Mouse (Mus musculus) mature B cell (primary cell): ENCODE measurements around the gene Ccdc62.

Experiments used
- in situ Hi-C: fragments of 300-500 bp; cut with MboI; formaldehyde crosslinking; loops from 2 replicates; pipeline ENCODE4 v1.14.3; 2019

Gene Ccdc62

DNA sequence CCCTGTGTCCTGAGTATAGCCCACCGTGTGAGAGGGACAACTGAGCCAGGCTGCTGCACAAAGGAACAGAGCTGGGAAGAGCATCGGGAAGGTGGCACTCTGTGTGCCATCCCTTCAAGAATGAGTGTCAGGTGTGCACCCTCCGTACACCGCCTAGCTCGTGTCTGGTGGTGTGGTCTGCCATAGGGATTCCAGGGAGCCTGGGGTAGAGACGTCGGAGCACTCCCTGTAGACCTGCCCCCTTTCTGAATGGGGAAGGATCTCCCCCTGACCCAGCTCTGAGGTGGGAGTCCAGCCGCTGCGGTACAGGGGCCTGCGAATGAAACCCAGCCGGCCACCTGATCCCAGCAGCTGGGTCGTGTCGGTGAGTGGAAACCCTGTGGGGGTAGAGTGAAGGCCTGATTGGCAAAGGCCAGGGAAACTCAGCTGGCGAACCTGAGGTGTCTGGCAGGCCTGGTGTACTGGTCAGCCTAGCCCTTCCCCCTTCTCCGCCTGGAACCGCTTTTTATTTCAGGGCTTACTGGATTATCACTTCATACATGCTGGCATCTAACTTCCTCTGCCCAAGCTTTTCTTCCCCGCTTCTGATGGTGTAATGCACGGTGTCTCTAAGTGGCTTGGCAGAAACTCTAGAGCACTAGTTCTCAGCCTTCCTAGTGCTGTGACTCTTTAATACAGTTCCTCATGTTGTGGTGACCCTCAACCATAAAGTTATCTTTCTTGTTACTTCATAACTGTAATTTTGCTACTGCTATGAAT lies 48.9 kb downstream of the Ccdc62 start:
- in situ Hi-C loops: no loop called here

DNA sequence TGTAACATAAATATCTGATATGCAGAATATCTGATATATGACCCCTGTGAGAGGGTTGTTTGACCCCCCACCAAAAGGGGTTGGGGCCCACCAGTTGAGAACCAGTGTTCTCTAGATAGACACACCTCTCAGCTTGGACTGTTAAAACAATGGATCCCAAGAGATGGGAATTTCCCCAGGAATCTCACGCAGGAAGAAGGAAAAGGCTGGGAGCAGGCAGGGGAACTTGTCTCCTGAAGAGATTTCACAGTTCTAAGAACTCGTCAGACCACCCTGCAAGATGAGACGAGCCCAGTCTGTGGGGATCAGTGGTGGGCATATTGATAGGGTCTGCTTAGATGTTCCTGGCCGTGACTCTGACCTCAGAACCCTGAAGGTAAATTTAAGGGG lies 49.5 kb downstream of the Ccdc62 start:
- in situ Hi-C loops: no loop called here

DNA sequence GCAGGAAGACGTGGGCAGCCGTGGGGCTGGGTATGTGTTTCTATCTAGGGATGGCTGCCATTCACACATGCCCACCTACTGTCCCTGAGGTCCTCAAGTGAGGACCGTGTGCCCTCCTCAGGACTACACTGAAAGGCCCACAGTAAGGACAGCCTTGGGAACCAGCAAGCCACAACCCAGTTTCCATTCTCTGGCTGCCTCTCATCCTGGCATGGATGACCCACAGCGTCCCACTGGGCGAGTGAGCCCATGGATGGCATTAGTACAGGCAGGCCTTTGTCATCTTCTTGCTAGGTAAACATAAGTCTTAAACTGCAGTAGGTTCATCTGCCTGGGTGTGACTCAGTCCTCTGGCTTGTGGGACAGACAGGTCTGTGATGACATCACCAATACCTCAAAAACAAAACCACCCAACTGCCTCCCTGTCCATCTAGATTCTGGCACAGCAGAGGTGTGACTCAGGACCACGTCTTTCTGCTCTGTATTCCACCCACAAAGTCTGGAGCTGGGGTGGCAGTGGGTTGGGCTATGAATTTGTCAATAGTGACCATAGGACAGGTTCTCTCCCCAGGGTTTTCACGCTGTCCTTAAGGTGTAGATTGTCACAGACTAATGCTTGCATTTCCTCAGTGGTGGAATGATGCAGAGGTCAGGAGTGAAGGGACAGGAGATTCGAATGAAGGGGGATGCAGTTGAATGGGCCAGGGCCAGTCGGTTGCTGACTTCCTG lies 50.2 kb downstream of the Ccdc62 start:
- in situ Hi-C loops: no loop called here

DNA sequence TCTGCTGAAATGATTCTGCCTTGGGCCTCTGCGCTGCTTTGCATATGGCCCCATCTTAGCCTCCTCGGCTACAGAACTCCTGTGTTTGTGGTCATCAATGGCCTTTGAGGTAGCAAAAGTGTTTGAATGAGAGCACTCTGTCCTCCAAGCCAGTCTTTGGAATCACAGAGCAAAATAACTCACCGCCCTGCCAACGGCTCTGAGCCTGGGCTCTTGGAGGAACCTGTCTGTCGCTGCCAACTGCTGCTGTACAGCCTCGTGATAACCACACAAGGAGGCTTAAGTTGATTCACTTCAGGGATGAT lies 50.7 kb downstream of the Ccdc62 start:
- in situ Hi-C loops: no loop called here

DNA sequence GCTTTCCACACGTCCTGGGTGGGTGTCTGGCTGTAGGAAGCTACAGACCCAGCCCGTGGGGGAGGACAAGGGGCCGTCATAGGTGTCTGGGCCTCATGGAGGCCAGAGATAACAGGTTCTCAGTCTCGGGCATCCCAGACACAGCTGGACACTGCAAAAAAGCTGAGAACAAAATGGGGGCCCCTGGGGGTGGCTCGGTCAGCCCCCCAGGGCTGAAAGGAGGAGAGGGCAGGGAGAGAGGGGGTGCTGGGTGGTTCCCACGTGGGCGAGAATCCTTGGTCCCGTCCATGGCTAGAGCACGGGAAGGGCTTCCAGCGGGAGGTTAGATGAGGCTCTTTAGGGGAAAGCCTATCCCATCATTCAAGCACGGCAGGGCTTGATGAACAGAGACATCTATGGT lies 52.4 kb downstream of the Ccdc62 start:
- in situ Hi-C loops: no loop called here

DNA sequence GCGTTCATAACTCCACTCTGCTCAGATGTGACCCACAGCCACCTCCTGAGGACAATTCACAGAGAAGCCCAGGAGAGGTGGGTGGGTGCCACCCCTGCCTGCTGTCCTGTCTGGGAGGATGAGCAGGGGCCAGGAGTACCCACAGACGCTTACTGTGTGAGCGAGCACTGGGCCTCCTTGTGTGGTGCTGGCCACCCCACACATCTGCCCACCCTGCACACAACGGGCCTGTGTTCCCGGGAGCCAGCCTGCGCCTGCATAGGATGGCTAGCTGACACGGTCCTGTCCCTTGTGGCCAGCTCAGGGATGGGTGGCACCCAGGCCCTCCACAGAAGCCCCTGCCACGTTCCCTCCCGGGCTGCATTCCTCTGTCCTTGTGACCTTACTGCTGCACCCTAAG lies 55.0 kb downstream of the Ccdc62 start:
- in situ Hi-C loops: loop anchor here (5.0 kb wide), 1 partner anchor 38 kb away; no protein-coding TSS in a partner anchor

DNA sequence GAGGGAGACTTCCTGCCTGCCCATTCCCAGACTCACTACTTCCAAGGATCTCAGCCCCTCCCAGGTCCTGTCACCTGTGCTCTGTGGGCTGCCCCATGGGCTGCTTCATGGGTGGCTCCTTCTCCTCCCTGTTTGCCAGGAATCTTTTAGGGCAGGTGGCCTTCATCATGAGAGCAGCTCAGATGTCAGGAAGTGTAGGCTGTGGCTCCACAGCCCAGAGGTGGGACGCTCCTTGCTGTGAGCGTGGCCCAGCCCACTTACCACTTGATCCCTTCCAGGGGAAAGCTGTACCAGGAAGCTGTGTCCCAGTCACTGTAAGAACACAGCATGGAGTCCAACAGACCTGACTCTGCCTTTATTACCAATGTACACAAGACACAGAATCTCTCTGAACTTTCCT lies 56.4 kb downstream of the Ccdc62 start:
- in situ Hi-C loops: loop anchor here (5.0 kb wide), 1 partner anchor 40 kb away; no protein-coding TSS in a partner anchor

DNA sequence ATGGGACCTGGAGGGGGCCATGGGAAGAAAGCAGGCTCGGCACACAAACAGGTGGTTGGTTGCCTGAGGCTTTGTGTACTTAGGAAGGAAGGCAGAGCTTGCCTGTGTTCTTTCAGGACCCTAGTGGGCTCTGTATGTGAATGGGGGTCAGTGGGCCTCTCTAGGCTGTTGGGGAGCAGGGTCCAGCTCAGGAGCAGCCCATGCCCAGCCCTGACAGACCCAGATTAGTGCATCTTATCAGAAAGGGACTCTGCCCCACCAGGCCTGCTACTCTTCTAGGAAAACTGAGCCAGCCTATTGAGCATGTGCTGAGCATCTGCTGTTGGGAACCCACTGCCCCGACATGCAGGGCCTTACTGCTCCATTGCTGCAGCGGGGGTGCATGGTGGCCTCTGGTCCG lies 57.0 kb downstream of the Ccdc62 start:
- in situ Hi-C loops: loop anchor here (5.0 kb wide), 1 partner anchor 40 kb away; no protein-coding TSS in a partner anchor

DNA sequence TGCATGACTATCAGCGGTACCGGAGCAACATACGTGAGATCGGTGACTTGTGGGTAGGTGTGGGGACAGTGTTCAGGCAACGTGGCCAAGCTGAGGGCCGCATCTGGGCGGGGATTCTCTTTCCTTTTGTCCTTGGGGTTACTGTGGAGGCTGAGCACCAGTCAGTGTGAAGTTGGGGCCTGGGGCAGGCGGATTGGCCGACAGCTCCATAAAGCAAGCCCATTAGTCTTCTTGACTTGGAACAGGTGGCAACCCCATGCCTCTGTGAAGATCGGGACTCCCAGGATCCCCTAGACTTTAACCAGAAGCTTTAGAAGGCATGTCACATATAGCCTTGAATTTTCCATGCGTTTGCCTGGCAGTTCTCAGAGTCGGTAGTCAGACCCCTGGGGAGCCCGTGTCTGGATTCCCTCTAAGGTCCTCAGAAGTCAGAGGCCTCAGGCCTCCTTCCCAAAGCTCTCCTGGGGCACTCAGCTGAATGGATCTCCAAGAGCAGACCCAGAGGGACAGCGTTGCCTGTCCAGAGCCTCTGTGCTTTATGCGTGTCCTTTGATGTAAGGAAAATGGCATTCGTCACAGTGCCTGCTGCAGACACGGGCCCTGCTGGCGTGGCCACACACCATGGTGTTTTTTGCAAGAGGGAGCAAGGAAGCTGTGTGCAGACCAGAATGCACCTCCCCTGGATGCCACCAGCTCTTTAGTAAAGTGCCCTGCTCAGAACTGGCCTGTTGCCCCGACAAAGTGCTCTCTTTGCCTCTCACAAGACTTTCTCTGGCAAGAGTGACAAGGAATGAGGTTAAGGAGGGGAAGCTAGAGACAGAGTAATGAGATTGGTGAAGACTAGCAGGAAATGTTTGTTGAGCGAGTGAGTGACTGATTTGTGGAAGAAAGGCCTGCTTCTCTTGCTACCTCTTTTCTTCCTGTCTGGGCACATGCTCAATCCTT lies 59.7 kb downstream of the Ccdc62 start:
- in situ Hi-C loops: loop anchor here (5.0 kb wide), 1 partner anchor 43 kb away; no protein-coding TSS in a partner anchor

DNA sequence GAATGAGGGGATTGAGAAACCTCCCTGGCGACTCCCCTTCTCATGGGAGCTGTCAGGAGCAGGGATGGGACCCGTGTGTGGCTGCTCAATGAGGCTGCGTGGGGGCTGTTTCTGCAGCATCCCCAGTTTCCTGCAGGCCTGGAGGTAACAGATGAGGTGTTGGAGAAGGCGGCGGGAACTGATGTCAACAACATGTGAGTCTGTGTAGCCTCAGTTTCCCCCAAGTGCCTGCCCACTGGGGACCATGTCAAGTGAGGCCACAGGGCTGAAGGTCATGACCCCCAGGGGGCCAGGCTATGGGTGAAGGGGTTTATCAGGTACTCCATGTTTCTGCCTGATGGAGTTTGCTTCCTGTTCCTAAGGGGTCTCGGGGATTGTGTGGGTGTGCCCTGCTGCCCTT lies 60.8 kb downstream of the Ccdc62 start:
- in situ Hi-C loops: no loop called here

DNA sequence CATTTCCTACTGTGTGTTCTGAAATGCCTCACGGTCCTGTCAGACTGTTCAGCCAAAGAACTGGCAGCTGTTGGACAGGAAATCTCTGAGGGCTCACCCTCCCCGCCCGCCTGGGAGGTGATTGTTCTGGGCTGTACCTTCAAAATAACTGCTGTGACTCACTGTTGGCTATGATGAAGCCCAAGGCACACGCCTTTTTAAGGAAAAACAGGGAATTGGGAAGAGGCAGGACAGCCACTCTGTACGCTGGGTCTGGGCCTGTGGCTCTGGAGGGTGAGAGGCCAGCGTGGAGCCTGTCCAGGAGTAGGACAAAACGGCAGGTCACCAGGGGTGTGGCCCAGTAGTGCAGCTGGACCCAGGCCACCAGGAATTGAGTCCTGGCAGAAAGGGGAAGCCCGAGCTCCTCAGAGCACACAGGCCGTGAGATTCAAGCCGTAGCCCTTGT lies 61.7 kb downstream of the Ccdc62 start:
- in situ Hi-C loops: no loop called here

DNA sequence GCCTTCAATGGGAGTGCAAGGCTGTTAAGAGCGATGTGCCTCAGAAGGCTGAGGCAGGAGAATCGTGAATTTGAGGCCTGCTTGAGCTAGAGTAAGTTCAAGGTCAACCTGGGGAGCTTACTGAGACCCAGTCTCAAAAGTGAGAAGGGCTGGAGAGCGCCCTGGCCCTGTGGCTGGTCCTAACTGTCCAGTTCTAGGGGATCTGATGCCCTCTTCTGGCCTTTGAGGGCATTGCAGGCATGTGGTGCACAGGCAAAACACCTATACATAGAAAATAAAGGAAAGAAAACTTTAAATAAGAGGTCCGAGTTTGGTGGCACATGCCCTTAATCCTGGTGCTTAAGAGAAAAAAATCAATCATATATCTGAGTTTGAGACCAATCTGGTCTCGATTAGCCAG lies 62.3 kb downstream of the Ccdc62 start:
- in situ Hi-C loops: no loop called here

DNA sequence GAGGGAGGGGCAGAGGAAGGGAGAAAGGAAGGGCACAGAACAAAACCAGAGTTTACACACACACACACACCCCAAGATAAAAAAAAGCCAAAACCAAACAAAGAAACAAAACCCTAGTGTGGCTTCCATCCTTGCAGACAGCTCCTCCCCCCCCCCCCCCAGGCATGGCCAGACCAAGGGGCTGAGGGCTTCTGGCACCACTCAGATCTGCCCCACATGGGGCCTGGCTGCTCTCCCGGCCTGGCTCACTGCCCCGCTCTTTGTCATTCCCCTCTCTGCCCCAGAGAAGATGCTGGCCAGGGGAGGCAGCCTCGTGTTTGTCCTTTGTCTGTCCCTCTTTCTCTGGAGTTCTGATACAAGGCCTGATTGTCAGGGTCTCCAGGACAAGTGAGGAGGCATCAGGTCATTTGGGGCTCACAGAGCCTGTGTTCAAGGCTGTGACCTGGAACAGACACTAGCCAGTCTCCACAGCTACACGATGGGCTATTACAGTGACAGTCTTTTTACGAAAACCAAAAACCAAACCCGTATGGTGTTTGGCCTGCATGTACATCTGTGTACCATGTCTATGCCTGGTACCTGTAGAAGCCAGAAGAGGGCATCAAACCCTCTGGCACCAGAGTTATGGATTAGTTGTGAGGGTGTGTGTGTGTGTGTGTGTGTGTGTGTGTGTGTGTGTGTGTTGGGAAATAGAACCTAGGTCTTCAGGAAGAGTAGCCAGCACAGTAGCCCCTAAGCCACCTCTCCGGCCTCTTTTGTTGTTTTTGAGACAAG lies 63.0 kb downstream of the Ccdc62 start:
- in situ Hi-C loops: no loop called here

DNA sequence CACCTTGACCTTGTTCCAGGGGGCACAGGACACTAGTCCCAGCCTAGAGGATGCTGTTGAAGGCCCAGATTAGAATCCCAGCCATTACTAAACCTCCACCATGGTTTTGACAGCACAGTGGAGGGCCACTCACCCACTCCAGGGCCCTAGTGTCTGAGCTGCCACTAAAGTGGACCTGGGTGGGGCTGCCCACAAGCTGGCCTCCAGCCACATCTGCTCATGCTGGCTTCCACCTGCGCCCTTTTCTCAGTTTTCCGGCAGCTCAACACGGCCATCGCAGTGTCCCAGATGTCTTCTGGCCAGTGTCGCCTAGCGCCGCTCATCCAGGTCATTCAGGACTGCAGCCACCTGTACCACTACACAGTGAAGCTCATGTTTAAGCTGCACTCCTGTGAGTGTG lies 64.0 kb downstream of the Ccdc62 start:
- in situ Hi-C loops: no loop called here

DNA sequence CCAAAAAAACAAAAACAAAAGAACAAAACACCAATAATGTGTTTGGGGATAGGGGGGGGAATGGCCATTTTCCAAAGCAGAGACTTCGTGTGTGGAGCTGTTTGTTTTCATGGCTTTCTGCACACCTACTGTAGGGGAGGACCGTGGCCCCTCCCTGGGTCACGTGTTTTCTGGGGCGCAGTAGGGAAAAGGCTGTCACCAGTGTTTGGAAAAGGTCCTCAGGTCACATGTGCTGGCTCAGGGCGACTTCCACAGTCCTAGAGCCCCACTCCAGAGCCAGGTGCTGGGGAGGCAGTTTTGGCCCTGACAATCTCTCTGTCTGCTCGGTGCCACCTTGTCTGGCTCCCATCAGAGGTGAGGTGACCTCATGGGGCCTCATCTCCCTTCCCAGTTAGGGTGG lies 64.9 kb downstream of the Ccdc62 start:
- in situ Hi-C loops: no loop called here

DNA sequence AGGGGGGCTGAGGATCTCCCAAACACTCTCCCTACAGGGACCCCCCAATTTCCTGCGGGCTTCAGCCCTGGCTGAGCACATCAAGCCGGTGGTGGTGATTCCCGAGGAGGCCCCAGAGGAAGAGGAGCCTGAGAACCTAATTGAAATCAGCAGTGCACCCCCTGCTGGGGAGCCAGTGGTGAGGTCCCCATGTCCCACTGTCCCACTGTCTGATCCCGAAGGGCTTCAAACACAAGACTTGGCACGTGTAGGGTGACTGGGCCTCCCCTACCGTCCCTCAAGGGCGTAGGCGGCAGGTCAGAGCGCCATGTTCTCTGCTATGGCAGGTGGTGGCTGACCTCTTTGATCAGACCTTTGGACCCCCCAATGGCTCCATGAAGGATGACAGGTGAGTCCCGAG lies 65.7 kb downstream of the Ccdc62 start:
- in situ Hi-C loops: no loop called here

DNA sequence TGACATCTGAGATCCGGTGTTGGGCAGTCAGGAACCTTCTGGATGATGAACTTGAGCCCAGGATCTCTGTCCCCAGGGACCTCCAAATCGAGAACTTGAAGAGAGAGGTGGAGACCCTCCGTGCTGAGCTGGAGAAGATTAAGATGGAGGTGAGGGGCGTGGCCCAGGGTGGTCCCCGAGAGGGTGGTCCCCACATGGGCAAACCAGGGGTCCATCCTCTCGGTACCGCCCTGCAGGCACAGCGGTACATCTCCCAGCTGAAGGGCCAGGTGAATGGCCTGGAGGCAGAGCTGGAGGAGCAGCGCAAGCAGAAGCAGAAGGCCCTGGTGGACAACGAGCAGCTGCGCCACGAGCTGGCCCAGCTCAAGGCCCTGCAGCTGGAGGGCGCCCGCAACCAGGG lies 66.2 kb downstream of the Ccdc62 start:
- in situ Hi-C loops: no loop called here

DNA sequence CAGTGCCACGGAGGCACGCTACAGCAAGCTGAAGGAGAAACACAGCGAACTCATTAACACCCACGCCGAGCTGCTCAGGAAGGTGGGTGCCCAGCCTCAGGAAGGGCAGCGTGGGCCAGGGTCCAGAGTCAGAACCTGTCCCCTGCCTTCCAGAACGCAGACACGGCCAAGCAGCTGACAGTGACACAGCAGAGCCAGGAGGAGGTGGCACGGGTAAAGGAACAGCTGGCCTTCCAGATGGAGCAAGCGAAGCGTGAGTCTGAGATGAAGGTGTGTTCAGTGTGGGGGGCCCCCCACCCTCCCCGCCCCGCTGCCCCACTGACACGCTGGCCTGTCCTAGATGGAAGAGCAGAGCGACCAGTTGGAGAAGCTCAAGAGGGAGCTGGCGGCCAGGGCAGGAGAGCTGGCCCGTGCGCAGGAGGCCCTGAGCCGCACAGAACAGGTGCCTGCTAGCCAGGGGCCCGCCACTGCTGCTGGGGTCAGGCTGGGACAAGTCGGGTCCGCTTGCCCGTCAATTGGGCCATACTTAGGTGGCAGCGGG lies 66.8 kb downstream of the Ccdc62 start:
- in situ Hi-C loops: no loop called here

DNA sequence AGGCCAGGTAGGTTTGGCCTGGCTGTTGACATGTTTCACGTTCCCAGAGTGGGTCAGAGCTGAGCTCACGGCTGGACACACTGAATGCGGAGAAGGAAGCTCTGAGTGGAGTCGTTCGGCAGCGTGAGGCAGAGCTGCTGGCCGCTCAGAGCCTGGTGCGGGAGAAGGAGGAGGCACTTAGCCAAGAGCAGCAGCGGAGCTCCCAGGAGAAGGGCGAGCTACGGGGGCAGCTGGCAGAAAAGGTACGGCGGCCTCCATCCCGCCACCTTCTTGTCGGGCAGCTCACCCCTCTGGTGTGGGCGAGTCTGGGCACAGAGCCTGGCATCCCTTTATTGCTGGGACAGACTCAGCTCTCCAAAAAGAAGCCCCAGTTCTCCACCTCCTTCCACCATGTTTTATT lies 67.3 kb downstream of the Ccdc62 start:
- in situ Hi-C loops: no loop called here

DNA sequence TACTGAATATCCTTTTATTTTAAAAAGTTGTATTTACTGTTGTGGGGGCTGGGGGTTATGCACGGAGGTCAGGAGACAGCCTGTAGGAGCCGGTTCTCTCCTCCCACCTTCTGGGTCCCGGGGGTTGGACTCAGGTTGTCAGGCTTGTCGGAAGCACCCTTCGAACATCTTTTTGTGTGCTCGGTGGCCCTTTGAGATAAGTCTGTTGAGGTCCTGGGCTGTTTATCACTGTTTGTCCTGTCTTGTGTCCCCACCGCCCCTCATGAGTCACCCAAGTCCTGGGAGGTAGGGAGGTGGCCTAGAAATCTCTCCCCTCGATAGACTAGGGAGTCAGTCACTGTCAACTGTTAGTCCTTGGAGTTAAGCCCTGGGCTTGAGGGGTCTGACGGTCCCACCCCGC lies 67.9 kb downstream of the Ccdc62 start:
- in situ Hi-C loops: no loop called here

DNA sequence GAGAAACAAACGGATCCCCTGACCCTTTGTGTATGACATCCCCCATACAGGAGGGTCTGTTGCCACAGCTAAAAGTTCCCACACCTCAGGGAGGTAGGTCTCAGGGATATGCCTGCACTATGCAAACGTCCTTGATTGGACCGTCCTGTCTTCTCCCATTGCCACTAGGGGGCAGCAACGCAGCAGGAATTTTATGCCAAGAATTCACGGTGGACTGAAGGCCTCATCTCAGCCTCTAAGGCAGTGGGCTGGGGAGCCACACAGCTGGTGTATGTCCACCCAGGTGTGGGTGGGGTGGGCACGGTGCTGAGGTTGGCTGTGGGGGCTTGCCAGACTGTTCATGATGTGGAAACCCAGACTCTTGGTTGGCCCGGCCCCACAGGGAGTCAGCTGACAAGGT lies 70.3 kb downstream of the Ccdc62 start:
- in situ Hi-C loops: loop anchor here (5.0 kb wide), 1 partner anchor 81 kb away; no protein-coding TSS in a partner anchor
